Mouse (Mus musculus): ENCODE data around the gene Rfx3. TPM values are rescaled to one million over a fixed set of nuclear protein-coding genes. Genes with fewer than 3 reads are reported as not detected.

Gene Rfx3
- total and polyA plus RNA-seq, 3 experiments: 1.1 to 62.0 (median 1.8) TPM

- peak; percentile 89 for TF ChIP-seq TCF12 (IDR thresholded peaks at IDR 0.05; ENCODE audit: low read depth, low read length)
- no peak for TF ChIP-seq POLR2AphosphoS2 (IDR thresholded peaks at IDR 0.05; ENCODE audit: low read length)
- no peak for TF ChIP-seq ZNF384 (IDR thresholded peaks at IDR 0.05; ENCODE audit: low read depth, low read length)
- TF ChIP-seq BHLHE40 (IDR thresholded peaks at IDR 0.05; ENCODE audit: borderline replicate concordance, low read depth, low read length): peak; percentile 100
- TF ChIP-seq ZMIZ1 (IDR thresholded peaks at IDR 0.05; ENCODE audit: low read depth, low read length): no peak
- no peak for TF ChIP-seq HCFC1 (IDR thresholded peaks at IDR 0.05; ENCODE audit: low read depth, low read length)
- no peak for TF ChIP-seq SMC3 (IDR thresholded peaks at IDR 0.05; ENCODE audit: low read depth, low read length)
- TF ChIP-seq UBTF (IDR thresholded peaks at IDR 0.05; ENCODE audit: borderline replicate concordance, insufficient read depth, low read depth, low read length): no peak
- TF ChIP-seq USF1 (IDR thresholded peaks at IDR 0.05; ENCODE audit: low read depth, low read length): no peak
- TF ChIP-seq GABPA (IDR thresholded peaks at IDR 0.05; ENCODE audit: low read depth, low read length): no peak
Observed at GRCm38 (mm10) chr19:27926378-27926777, 84.6 kb downstream of the Rfx3 start (continued).

GRCm38 (mm10) chr19:27919040-27919439 is 91.9 kb downstream of the Rfx3 start:
- no peak for TF ChIP-seq CHD2 (IDR thresholded peaks at IDR 0.05; ENCODE audit: low read length)
- TF ChIP-seq E2F4 (IDR thresholded peaks at IDR 0.05; ENCODE audit: borderline replicate concordance, low read depth, low read length): no peak
- peak; percentile 14 to 29 (median 14); a peak in 4 of 6 replicates for TF ChIP-seq CTCF (IDR thresholded peaks at IDR 0.05 in 2 of 3, conservative IDR thresholded peaks at IDR 0.05 in 1 of 3; ENCODE audit: control insufficient read depth in 1 of 3, insufficient read depth in 1 of 3, low read depth in 2 of 3, low read length in 3 of 3, poor library complexity in 1 of 3, severe bottlenecking in 1 of 3)
- TF ChIP-seq MAX (IDR thresholded peaks at IDR 0.05; ENCODE audit: low read length): no peak
- no peak for TF ChIP-seq MYC (IDR thresholded peaks at IDR 0.05; ENCODE audit: low read depth, low read length)
- TF ChIP-seq EP300 (IDR thresholded peaks at IDR 0.05; ENCODE audit: low read depth in 1 of 2, low read length in 2 of 2): no peak
- no peak for TF ChIP-seq TAL1 (IDR thresholded peaks at IDR 0.05; ENCODE audit: low read length)
- TF ChIP-seq POLR2A (IDR thresholded peaks at IDR 0.05; ENCODE audit: control insufficient read depth in 1 of 2, insufficient read depth in 1 of 2, low read depth in 1 of 2, low read length in 2 of 2, poor library complexity in 1 of 2): no peak
- no peak for TF ChIP-seq TCF12 (IDR thresholded peaks at IDR 0.05; ENCODE audit: low read depth, low read length)
- TF ChIP-seq MYB (IDR thresholded peaks at IDR 0.05; ENCODE audit: low read depth, low read length): no peak
- no peak for TF ChIP-seq KAT2A (conservative IDR thresholded peaks at IDR 0.05; ENCODE audit: low read depth, low read length)
- no peak for TF ChIP-seq MXI1 (IDR thresholded peaks at IDR 0.05; ENCODE audit: low read depth, low read length)
- TF ChIP-seq SMC3 (IDR thresholded peaks at IDR 0.05; ENCODE audit: low read depth, low read length): peak; percentile 33
- no peak for TF ChIP-seq GABPA (IDR thresholded peaks at IDR 0.05; ENCODE audit: low read depth, low read length)
- TF ChIP-seq ETS1 (IDR thresholded peaks at IDR 0.05; ENCODE audit: low read depth, low read length): no peak
- TF ChIP-seq JUND (IDR thresholded peaks at IDR 0.05; ENCODE audit: low read depth, low read length): no peak
- no peak for TF ChIP-seq MAFK (IDR thresholded peaks at IDR 0.05; ENCODE audit: borderline replicate concordance, low read depth, low read length)
- no peak for TF ChIP-seq USF2 (IDR thresholded peaks at IDR 0.05; ENCODE audit: borderline replicate concordance in 1 of 2, insufficient read depth in 1 of 2, low read depth in 1 of 2, low read length in 2 of 2)
- TF ChIP-seq RAD21 (IDR thresholded peaks at IDR 0.05; ENCODE audit: low read depth, low read length): peak; percentile 21; the same call in 1 of the 2 replicates
- TF ChIP-seq RCOR1 (IDR thresholded peaks at IDR 0.05; ENCODE audit: low read depth, low read length): no peak
- TF ChIP-seq POLR2AphosphoS2 (IDR thresholded peaks at IDR 0.05; ENCODE audit: low read length): no peak
- no peak for TF ChIP-seq ZNF384 (IDR thresholded peaks at IDR 0.05; ENCODE audit: low read depth, low read length)
- Histone ChIP-seq H3K79me2 (ENCODE audit: control insufficient read depth, insufficient read depth, low read length, poor library complexity) (no peaks in the 10 kb centered on the region), H3K9me3 (replicated peaks; ENCODE audit: insufficient read depth, low read length) (no peaks in the 10 kb centered on the region), H3K27me3 (ENCODE audit: control insufficient read depth in 1 of 2, insufficient read depth in 2 of 2, low read length in 2 of 2) (no peaks in the 10 kb centered on the region), H3K4me1 (ENCODE audit: control insufficient read depth in 1 of 2, insufficient read depth in 2 of 2, low read length in 2 of 2) (no peaks in the 10 kb centered on the region), H3K9ac (ENCODE audit: control insufficient read depth, low read depth, low read length, poor library complexity, severe bottlenecking) (no peak overlapping the region), H3K36me3 (ENCODE audit: control insufficient read depth in 1 of 2, insufficient read depth in 2 of 2, low read length in 2 of 2) (no peaks in the 10 kb centered on the region; a peak in 1 of 4 replicates), H3K27ac (ENCODE audit: control insufficient read depth, low read depth, low read length) (no peak overlapping the region), H3K4me3 (ENCODE audit: control insufficient read depth in 1 of 2, insufficient read depth in 1 of 2, low read depth in 2 of 2, low read length in 2 of 2) (no peak overlapping the region)
- peak; percentile 29 for DNase-seq (ENCODE audit: low read depth, low spot score)
